ENCODE assay signal across 24 mouse cellular contexts in genomic region chr13:94231871-94232270, GRCm38 (mm10). TPM values are rescaled to one million over a fixed set of nuclear protein-coding genes. Genes with fewer than 3 reads are reported as not detected.
A peak's percentile ranks its signal among the peaks of the same experiment; 100 is the strongest.
DNase-seq lines count a peak whose midpoint lies in the region; ATAC-seq lines count a peak whose summit lies in the region.
"Had no signal": no experiment of that assay in that cellular context is flagged by ENCODE, and none has a peak within 500 bp of the region (broad histone marks: within the 10 kb centered on the region; RNA-seq: fewer than 3 reads in every experiment).

No protein-coding gene starts in this region.

- ATAC-seq in cerebellum, adult (ENCODE audit: insufficient number of reproducible peaks, low FRiP score, low TSS enrichment), result peak; percentile 41
- ATAC-seq in heart, embryonic 12.5 days (ENCODE audit: insufficient number of reproducible peaks, low FRiP score), result no peak
- ATAC-seq: activated CD4-positive, CD25-positive, alpha-beta regulatory T cell, adult 4 months; CD4-positive, CD25-positive, alpha-beta regulatory T cell, adult 4 months; forebrain, embryonic 14.5 days; forebrain, embryonic 16.5 days; Patski had no signal

- no peak overlapping the region for H3K27ac ChIP-seq in heart, embryonic 12.5 days (ENCODE audit: poor library complexity, severe bottlenecking)
- H3K27ac ChIP-seq: embryonic facial prominence, embryonic 13.5 days; embryonic facial prominence, embryonic 15.5 days; forebrain, embryonic 10.5 days; forebrain, embryonic 12.5 days had no signal

- H3K9me3 ChIP-seq in heart, embryonic 12.5 days (replicated peaks), result no peaks in the 10 kb centered on the region; the same call in 1 of the 2 replicates
- H3K9me3 ChIP-seq: embryonic facial prominence, embryonic 13.5 days; embryonic facial prominence, embryonic 15.5 days; forebrain, embryonic 10.5 days; forebrain, embryonic 12.5 days; G1E had no signal

- DNase-seq in cerebellum, postnatal 36 days, result no peak
- DNase-seq in cerebellum, adult 9-11 months, result peak; percentile 17
- no peak for DNase-seq in cerebellum, postnatal 10 days
- DNase-seq in heart, adult 11 months, result peak; percentile 78
- DNase-seq: adrenal gland, adult 8-10 months; adrenal gland, postnatal 14 days; adrenal gland, postnatal 36 days; B cell, adult 2 months; cerebellum, adult 8-10 months; embryo, embryonic 11 days had no signal

- H3K36me3 ChIP-seq in heart, embryonic 12.5 days, result peaks cover 14% of the 10 kb centered on the region
- H3K36me3 ChIP-seq: G1E had no signal

- H3K27me3 ChIP-seq in heart, embryonic 12.5 days (replicated peaks), result no peaks in the 10 kb centered on the region
- H3K27me3 ChIP-seq: CH12.LX; embryonic facial prominence, embryonic 13.5 days; embryonic facial prominence, embryonic 15.5 days; forebrain, embryonic 12.5 days; Patski had no signal

- WGBS in heart, embryonic 12.5 days, result 81% methylated on average over 14 of the region's 14 CpGs

- H3K4me1 ChIP-seq in heart, embryonic 12.5 days (replicated peaks), result no peaks in the 10 kb centered on the region
- H3K4me1 ChIP-seq: embryonic facial prominence, embryonic 13.5 days; embryonic facial prominence, embryonic 15.5 days; forebrain, embryonic 10.5 days; forebrain, embryonic 12.5 days had no signal

- H3K4me3 ChIP-seq in heart, embryonic 12.5 days, result no peak overlapping the region
- H3K4me3 ChIP-seq: embryonic facial prominence, embryonic 13.5 days; embryonic facial prominence, embryonic 15.5 days; erythroblast, embryonic 14.5 days; forebrain, embryonic 10.5 days; forebrain, embryonic 12.5 days had no signal

- H3K4me2 ChIP-seq in heart, embryonic 12.5 days, result no peak overlapping the region
- H3K4me2 ChIP-seq: embryonic facial prominence, embryonic 13.5 days; embryonic facial prominence, embryonic 15.5 days; forebrain, embryonic 12.5 days had no signal

- no peak overlapping the region for H3K9ac ChIP-seq in heart, embryonic 12.5 days
- H3K9ac ChIP-seq: embryonic facial prominence, embryonic 13.5 days; embryonic facial prominence, embryonic 15.5 days; forebrain, embryonic 12.5 days had no signal

RNA-seq across cellular contexts. Expression of gene Scamp1, which starts 53.8 kb away (rescaled TPM):
- polyA plus RNA-seq in heart, embryonic 12.5 days (2016; fragmentation: Nextera tagmentation; extraction: Ambion mirVana), result 26.2 and 29.2 TPM in 2 replicates
- polyA plus RNA-seq: G1E had no signal

Comparison
In these comparisons a context has a peak if more than half of its experiments do, and no peak if none do; other contexts are left out.
1. DNase-seq: peak in cerebellum, adult 9-11 months (single experiment) and heart, adult 11 months (single experiment); none in cerebellum, postnatal 36 days (0 of 2) and cerebellum, postnatal 10 days (0 of 2).